Mouse (Mus musculus) kidney, embryonic 16.5 days (tissue): ENCODE data around the gene Osbpl3. TPM values are rescaled to one million over a fixed set of nuclear protein-coding genes. Genes with fewer than 3 reads are reported as not detected.
A peak's percentile ranks its signal among the peaks of the same experiment; 100 is the strongest.

Experiments used
- ATAC-seq: fragments of 200-750 bp; cut with Nextera tagmentation; 2 replicates; pipeline ENCODE4 v1.8.0; 2017; ENCODE audit warnings: moderate TSS enrichment; ENCODE audit not compliant: low FRiP score, low TSS enrichment
- H3K27ac ChIP-seq: fragments of 300-500 bp; sonication (generic); 2 replicates; pipeline ENCODE4 v1.5.1; 2014; ENCODE audit warnings: low read length
- H3K27me3 ChIP-seq: fragments of 300-500 bp; sonication (generic); 2 replicates; pipeline ENCODE4 v1.6.1; 2014; ENCODE audit warnings: low read length, control low read depth, mixed read lengths; ENCODE audit not compliant: insufficient read depth
- H3K36me3 ChIP-seq: fragments of 300-500 bp; sonication (generic); 2 replicates; pipeline ENCODE4 v1.6.1; 2014; ENCODE audit warnings: low read length, control low read depth, mixed read lengths; ENCODE audit not compliant: insufficient read depth
- H3K4me1 ChIP-seq: fragments of 300-500 bp; sonication (generic); 2 replicates; pipeline ENCODE4 v1.6.1; 2014; ENCODE audit warnings: low read length, control low read depth, mixed read lengths; ENCODE audit not compliant: insufficient read depth
- H3K4me2 ChIP-seq: fragments of 300-500 bp; sonication (generic); replicated peaks from 2 replicates; pipeline ENCODE4 v1.6.1; 2014; ENCODE audit warnings: low read depth, low read length
- H3K4me3 ChIP-seq: fragments of 300-500 bp; sonication (generic); 2 replicates; pipeline ENCODE4 v1.5.1; 2014; ENCODE audit warnings: mild to moderate bottlenecking, low read length
- H3K9ac ChIP-seq: fragments of 300-500 bp; sonication (generic); replicated peaks from 2 replicates; pipeline ENCODE4 v1.6.1; 2014; ENCODE audit warnings: low read length
- H3K9me3 ChIP-seq: fragments of 300-500 bp; sonication (generic); 2 replicates; pipeline ENCODE4 v1.6.1; 2016; ENCODE audit warnings: low read length, control low read depth
- WGBS: fragments of 180-500 bp; shearing (Covaris S2); extraction: QIAGEN DNeasy Blood & Tissue Kit; methylation state at CpG from one replicate; pipeline ENCODE4 v1.1.7; 2014; 5-methylcytosine and 5-hydroxymethylcytosine counted together
- polyA plus RNA-seq: library from polyadenylated mRNA; unstranded; fragments of >200 nt; fragmentation: Nextera tagmentation; extraction: Ambion mirVana; gene quantifications from 2 replicates; pipeline ENCODE4 v1.2.1, GENCODE M21; 2015

The Osbpl3 gene
- polyA plus RNA-seq, 1 experiment from 2014 or later = 18.2 TPM

DNA sequence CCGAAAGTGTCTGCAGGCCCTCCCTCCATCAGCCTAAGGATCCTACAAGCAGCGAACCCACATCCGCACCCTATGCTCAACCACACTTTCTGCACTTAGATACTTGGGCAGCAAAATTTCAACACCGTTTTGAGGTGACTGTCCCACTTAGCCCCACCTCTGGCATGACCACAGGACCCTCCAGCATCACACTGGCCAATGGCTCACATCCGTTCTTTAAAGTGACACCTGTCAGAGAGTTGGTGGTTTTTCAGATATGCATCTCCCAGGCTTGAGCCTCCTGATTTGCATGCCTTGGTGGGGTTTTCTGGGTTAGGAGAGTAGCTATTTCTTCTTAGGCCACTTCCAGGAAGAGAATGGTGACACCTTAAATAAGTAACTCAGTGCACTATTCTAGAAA lies 39.1 kb downstream of the Osbpl3 start:
- Histone ChIP-seq H3K4me2 (no peak overlapping the region), H3K4me3 (no peak overlapping the region), H3K4me1 (peaks cover 50% of the 10 kb centered on the region), H3K9me3 (no peaks in the 10 kb centered on the region), H3K36me3 (peaks cover 6% of the 10 kb centered on the region), H3K27ac (no peak overlapping the region), H3K9ac (no peak overlapping the region), H3K27me3 (no peaks in the 10 kb centered on the region)
- WGBS = 94% methylated on average over 5 of the region's 5 CpGs
- ATAC-seq = no peak

DNA sequence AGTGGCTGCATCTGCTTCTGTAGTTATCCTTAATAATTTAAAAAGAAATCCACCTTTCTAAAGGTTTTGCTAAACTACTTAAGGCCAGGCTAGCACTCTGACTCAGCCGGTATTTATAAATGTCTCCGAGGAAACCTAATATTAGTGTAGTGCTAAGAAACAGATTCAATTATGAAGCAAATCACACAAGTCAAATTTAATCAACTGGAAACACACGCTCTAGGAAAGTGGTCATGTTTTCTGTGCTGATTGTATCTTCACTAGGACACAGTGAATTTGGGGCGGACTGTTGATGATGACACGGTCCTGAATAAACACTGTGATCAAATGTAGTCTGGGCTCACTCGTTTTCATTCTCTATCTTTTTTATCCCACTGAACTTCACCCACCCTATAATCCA lies 40.6 kb downstream of the Osbpl3 start:
- 66% methylated on average over 6 of the region's 6 CpGs for WGBS
- peaks cover 41% of the 10 kb centered on the region for H3K4me1 ChIP-seq
- H3K9ac ChIP-seq = no peak overlapping the region
- H3K4me2 ChIP-seq = no peak overlapping the region
- no peaks in the 10 kb centered on the region for H3K27me3 ChIP-seq
- no peak overlapping the region for H3K4me3 ChIP-seq
- H3K9me3 ChIP-seq = no peaks in the 10 kb centered on the region
- no peak overlapping the region for H3K27ac ChIP-seq
- peaks cover 6% of the 10 kb centered on the region for H3K36me3 ChIP-seq
- ATAC-seq = no peak

DNA sequence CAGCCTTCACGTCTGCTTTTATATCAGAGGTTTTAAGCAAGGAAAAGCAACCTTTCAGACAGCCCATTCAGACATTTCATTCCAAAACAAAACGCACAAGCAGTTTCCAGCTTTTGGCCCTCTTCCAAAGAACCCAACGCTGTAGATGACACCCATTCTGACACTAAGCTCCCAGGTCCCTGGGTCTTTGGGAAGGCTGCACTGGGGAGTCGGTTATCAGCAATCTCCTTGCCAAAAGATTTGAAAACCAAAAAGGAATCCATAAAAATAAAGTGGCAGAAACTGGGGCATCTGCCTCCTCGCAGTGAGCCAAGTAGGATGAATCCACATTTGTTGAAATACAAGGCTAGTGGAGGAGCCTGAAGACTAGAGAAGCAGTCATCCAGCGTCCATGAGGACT lies 41.5 kb downstream of the Osbpl3 start:
- Histone ChIP-seq H3K9ac (no peak overlapping the region), H3K27ac (no peak overlapping the region), H3K4me2 (no peak overlapping the region), H3K9me3 (no peaks in the 10 kb centered on the region), H3K36me3 (peaks cover 6% of the 10 kb centered on the region), H3K4me3 (no peak overlapping the region), H3K27me3 (no peaks in the 10 kb centered on the region), H3K4me1 (peaks cover 33% of the 10 kb centered on the region)
- WGBS = 51% methylated on average over 6 of the region's 6 CpGs
- ATAC-seq = no peak

DNA sequence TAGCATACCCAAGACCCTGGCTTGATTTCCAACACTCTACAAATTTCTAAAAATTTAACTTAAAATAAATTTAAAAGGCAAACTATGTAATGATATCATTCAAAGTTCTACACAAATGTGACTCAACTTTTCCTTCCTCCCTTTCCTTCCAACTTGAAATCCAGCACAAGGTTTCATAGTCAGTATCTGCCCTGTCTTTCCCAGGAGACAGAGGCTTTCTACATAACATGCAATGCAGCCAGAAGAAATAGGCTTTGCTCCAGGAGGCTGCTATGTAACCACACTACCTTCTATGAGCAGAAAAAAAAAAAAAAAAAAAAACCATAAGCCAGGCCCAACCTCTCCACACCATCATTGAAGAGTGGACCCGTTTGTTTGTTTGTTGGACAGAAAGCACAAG lies 42.6 kb downstream of the Osbpl3 start:
- H3K36me3 ChIP-seq = peaks cover 6% of the 10 kb centered on the region
- no peak for ATAC-seq
- no peak overlapping the region for H3K27ac ChIP-seq
- peaks cover 26% of the 10 kb centered on the region for H3K4me1 ChIP-seq
- H3K4me2 ChIP-seq = no peak overlapping the region
- 75% methylated on average over 1 of the region's 1 CpGs for WGBS
- H3K9me3 ChIP-seq = no peaks in the 10 kb centered on the region
- no peaks in the 10 kb centered on the region for H3K27me3 ChIP-seq
- H3K4me3 ChIP-seq = no peak overlapping the region
- H3K9ac ChIP-seq = no peak overlapping the region

DNA sequence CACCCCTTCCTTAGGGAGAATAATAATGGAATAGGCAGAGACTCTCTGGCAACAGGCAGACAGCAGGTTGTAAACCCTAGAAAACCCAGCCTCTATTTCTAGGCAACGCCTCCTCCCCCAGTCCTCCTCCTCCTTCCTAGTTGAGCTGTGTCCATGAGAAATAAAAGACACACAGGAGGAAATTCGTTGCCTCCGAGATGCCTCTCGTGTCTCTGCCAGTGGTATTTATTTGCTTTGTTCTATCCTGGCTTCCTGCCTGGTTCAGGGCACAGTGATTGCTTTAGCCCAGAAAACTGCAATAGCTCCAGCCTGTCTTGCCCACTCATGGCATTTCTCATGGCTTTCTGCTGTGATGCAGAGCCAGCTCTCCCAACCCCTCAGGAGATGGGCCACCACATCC lies 43.8 kb downstream of the Osbpl3 start:
- H3K9ac ChIP-seq = no peak overlapping the region
- peak; percentile 47; the same call in 1 of the 2 replicates for ATAC-seq
- peaks cover 26% of the 10 kb centered on the region for H3K4me1 ChIP-seq
- H3K27ac ChIP-seq = peak overlapping the region; percentile 9; the same call in 1 of the 2 replicates
- 15% methylated on average over 4 of the region's 4 CpGs for WGBS
- H3K4me2 ChIP-seq = no peak overlapping the region
- peaks cover 4% of the 10 kb centered on the region for H3K36me3 ChIP-seq
- H3K4me3 ChIP-seq = no peak overlapping the region
- no peaks in the 10 kb centered on the region for H3K9me3 ChIP-seq
- H3K27me3 ChIP-seq = no peaks in the 10 kb centered on the region

DNA sequence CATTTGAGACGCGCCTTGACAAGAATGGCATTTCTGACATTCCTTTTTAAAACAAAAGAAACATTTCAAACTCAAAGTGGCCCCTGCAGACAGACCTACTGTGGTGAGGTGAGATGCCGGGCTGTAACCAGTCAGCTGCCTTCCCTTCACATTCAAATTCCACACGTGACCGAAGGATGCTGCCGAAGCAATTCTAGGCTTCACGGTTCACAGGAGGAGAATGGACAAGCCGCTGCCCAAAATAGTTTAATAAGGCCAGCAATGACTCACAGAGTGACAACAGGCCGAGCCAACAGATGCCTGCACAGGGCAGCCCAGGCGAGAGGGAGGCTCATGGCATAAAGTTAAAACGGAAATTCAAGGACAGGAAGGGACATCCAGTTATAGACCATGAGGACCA lies 51.3 kb downstream of the Osbpl3 start:
- no peaks in the 10 kb centered on the region for H3K9me3 ChIP-seq
- H3K4me2 ChIP-seq = no peak overlapping the region
- no peak overlapping the region for H3K9ac ChIP-seq
- 0 out of 2 replicates have a peak overlapping the region, but pooled peaks have one; percentile 40 for H3K27ac ChIP-seq
- no peaks in the 10 kb centered on the region for H3K27me3 ChIP-seq
- H3K4me3 ChIP-seq = no peak overlapping the region
- H3K4me1 ChIP-seq = peaks cover 26% of the 10 kb centered on the region
- peak; percentile 77; the same call in 1 of the 2 replicates for ATAC-seq
- 47% methylated on average over 11 of the region's 11 CpGs for WGBS
- H3K36me3 ChIP-seq = no peaks in the 10 kb centered on the region

DNA sequence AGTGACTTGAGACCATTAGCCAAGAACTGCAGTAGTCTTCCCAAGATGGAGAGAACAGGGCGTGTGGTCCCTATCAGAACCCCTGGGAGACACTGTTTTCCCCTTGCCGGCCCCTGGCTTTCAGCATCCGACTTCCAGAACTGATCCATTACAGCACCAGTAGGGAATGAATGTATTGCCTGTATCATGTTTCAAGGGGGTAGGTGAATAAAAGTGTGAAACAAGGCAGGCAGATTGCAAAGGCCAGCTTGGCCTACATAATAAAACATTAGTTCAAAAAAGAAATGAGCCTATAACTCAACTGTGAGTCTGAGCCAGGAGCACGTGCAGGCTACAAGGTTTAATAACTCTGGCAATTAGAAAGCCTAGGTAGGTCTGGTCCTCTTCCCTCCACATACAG lies 52.5 kb downstream of the Osbpl3 start:
- Histone ChIP-seq H3K4me3 (no peak overlapping the region), H3K27ac (no peak overlapping the region), H3K9me3 (no peaks in the 10 kb centered on the region), H3K27me3 (no peaks in the 10 kb centered on the region), H3K4me2 (no peak overlapping the region), H3K9ac (no peak overlapping the region), H3K36me3 (no peaks in the 10 kb centered on the region), H3K4me1 (peaks cover 38% of the 10 kb centered on the region)
- no peak for ATAC-seq
- WGBS = 34% methylated on average over 4 of the region's 4 CpGs

DNA sequence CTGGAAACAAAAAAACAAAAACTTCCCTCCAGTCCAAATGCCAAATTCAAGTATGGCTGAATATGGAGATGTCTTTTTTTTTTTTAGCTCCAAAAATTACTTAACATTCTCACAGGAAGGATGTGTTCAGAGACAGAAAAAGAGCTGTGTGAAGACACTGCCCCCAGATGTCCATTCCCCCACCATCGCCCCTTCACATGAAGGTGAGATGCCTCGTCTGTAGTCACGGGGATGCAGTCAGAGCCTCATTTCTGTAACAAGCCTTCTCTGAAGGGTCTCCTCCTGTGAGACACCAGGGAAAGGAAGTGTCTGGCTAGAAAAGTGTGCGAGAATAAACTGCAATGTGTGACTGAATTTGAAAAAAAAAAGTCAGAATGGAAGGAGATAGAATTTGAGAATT lies 53.1 kb downstream of the Osbpl3 start:
- WGBS = 87% methylated on average over 4 of the region's 4 CpGs
- peaks cover 44% of the 10 kb centered on the region for H3K4me1 ChIP-seq
- H3K36me3 ChIP-seq = no peaks in the 10 kb centered on the region

DNA sequence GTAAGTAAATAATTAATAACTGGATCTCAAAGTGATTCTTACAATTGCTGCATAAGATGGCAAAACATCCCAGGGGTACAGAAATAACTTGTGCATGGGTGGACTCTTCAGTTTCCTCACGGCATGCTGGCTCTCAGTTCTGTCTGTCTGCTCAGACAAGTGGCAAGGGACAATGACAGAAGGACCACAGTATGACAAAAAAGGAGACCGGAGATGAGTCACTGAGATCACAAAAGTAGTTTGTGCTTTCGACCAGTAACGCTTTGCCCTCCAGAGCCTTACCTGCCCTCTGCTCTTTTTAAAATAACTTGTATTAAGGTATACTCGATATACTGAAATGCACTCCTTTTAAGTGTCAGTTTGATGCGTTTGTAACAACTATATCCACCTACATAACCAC lies 55.8 kb downstream of the Osbpl3 start:
- no peak overlapping the region for H3K4me3 ChIP-seq
- ATAC-seq = no peak
- 88% methylated on average over 6 of the region's 6 CpGs for WGBS

More for the DNA sequence above, 53.1 kb downstream of the Osbpl3 start:
- Histone ChIP-seq H3K4me3 (no peak overlapping the region), H3K9me3 (no peaks in the 10 kb centered on the region), H3K27me3 (no peaks in the 10 kb centered on the region), H3K27ac (no peak overlapping the region), H3K9ac (no peak overlapping the region), H3K4me2 (no peak overlapping the region)
- no peak for ATAC-seq

DNA sequence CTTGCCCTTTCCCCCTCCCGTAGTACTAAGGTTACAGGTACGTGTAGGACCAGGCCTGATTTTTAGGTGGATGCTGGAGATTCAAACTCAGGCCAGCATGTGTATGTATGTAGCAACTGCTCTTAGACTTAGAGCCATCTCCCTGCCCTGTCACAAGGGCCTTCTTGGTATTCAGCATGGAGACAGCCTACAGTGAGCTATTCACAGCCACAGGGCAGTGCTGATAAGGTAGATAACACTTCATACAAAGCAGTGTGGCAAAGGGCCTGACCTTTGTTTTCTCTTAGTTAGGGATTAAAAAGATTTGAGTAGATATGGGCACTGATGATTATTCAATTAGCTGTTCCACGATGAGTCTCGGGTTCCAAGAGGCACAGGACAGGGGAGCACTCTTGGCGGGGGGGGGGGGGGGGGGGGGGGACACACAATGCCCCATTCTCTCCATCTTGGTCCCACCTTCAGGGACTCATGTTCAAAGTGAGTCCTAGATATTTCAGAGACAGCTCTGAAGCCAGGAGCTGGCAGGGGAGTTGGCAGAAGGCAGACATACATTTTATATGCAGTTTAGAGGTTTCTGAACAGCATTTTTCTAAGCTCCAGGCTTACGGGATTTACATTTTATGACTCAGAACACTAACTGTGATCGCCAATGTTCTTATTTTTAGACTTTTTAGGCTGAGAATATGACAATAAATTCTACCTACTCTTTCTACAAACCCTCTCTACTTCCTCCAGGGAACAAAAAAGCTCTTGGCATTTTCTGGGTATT lies 56.4 kb downstream of the Osbpl3 start:
- Histone ChIP-seq H3K36me3 (no peaks in the 10 kb centered on the region), H3K9me3 (no peaks in the 10 kb centered on the region), H3K4me1 (peaks cover 58% of the 10 kb centered on the region), H3K4me3 (no peak overlapping the region), H3K4me2 (no peak overlapping the region), H3K9ac (no peak overlapping the region), H3K27ac (peak overlapping the region; percentile 80; the same call in 1 of the 2 replicates), H3K27me3 (no peaks in the 10 kb centered on the region)
- WGBS = 67% methylated on average over 6 of the region's 7 CpGs
- ATAC-seq = no peak

More for the DNA sequence above, 55.8 kb downstream of the Osbpl3 start:
- Histone ChIP-seq H3K27ac (no peak overlapping the region), H3K4me1 (peaks cover 64% of the 10 kb centered on the region), H3K9ac (no peak overlapping the region), H3K36me3 (no peaks in the 10 kb centered on the region), H3K4me2 (no peak overlapping the region), H3K27me3 (no peaks in the 10 kb centered on the region), H3K9me3 (no peaks in the 10 kb centered on the region)
